Mouse (Mus musculus) CH12.LX (cell line): ENCODE results near the gene 6030468B19Rik. TPM values are rescaled to one million over a fixed set of nuclear protein-coding genes. Genes with fewer than 3 reads are reported as not detected.

Experiments used
- DNase-seq: peaks from one replicate; pipeline ENCODE4 v3.0.0-alpha.2; 2013; ENCODE audit errors: extremely low read depth
- H3K27ac ChIP-seq: 2 replicates; pipeline ENCODE4 v1.5.1; 2012; ENCODE audit warnings: low read depth, mild to moderate bottlenecking, control low read depth, moderate library complexity; ENCODE audit not compliant: insufficient read depth
- H3K27me3 ChIP-seq: replicated peaks from 2 replicates; pipeline ENCODE3; 2012; ENCODE audit warnings: inconsistent platforms
- H3K36me3 ChIP-seq, 2 experiments: replicated peaks in 1 of 2; 2 replicates each; pipeline versions ENCODE3 to v1.6.1; 2012; ENCODE audit warnings: inconsistent platforms in 1 of 2, low read length in 1 of 2, mild to moderate bottlenecking in 1 of 2, mixed read lengths in 1 of 2, moderate library complexity in 1 of 2; ENCODE audit not compliant: control insufficient read depth in 1 of 2, insufficient read depth in 1 of 2
- H3K4me1 ChIP-seq, 2 experiments: 2 replicates each; pipeline ENCODE4 v1.6.1; 2012; ENCODE audit warnings: inconsistent platforms in 1 of 2, moderate library complexity in 1 of 2; ENCODE audit not compliant: insufficient read depth in 2 of 2, control insufficient read depth in 1 of 2
- H3K4me2 ChIP-seq: 2 replicates; pipeline ENCODE4 v1.6.1; 2012; ENCODE audit warnings: low read depth, mild to moderate bottlenecking, control low read depth; ENCODE audit not compliant: poor library complexity, insufficient read depth, severe bottlenecking
- H3K4me3 ChIP-seq, 3 experiments: fragments of 150-350 bp in 1 of 3; sonication (generic) in 1 of 3; replicated peaks in 1 of 3; 2 replicates each; pipeline versions ENCODE3 to v1.5.1; 2011 to 2012; ENCODE audit warnings: low read depth in 2 of 3, low read length in 2 of 3, mild to moderate bottlenecking in 2 of 3, moderate library complexity in 2 of 3, control low read depth in 1 of 3, improper control_type of control experiment in 1 of 3, inconsistent platforms in 1 of 3, mixed read lengths in 1 of 3; ENCODE audit not compliant: poor library complexity in 1 of 3
- H3K79me2 ChIP-seq: replicated peaks from 2 replicates; pipeline ENCODE4 v1.6.1; 2012; ENCODE audit warnings: mild to moderate bottlenecking, moderate library complexity; ENCODE audit not compliant: control insufficient read depth, poor library complexity, insufficient read depth, severe bottlenecking; ENCODE audit errors: extremely low read depth
- H3K9ac ChIP-seq: 2 replicates; pipeline ENCODE4 v1.6.1; 2012; ENCODE audit warnings: low read depth, mild to moderate bottlenecking, control low read depth, moderate library complexity; ENCODE audit not compliant: insufficient read depth
- H3K9me3 ChIP-seq: replicated peaks from 2 replicates; pipeline ENCODE3; 2012; ENCODE audit warnings: low read length, inconsistent platforms, mixed read lengths
- BHLHE40 ChIP-seq: IDR thresholded peaks from 2 replicates; pipeline ENCODE4 v1.6.1; 2011; ENCODE audit warnings: mild to moderate bottlenecking, low read depth, low read length, improper control_type of control experiment
- CHD1 ChIP-seq: IDR thresholded peaks from 2 replicates; pipeline ENCODE4 v1.6.1; 2012; ENCODE audit warnings: low read depth, low read length, improper control_type of control experiment, inconsistent platforms
- CHD2 ChIP-seq: IDR thresholded peaks from 2 replicates; pipeline ENCODE4 v1.6.1; 2011; ENCODE audit warnings: low read length, improper control_type of control experiment
- CTCF ChIP-seq, 2 experiments: IDR thresholded peaks in 1 of 2; conservative IDR thresholded peaks in 1 of 2; 2 replicates each; pipeline ENCODE4 v1.5.1; 2011 to 2012; ENCODE audit warnings: low read depth in 2 of 2, low read length in 2 of 2, improper control_type of control experiment in 1 of 2, inconsistent platforms in 1 of 2, mild to moderate bottlenecking in 1 of 2, moderate library complexity in 1 of 2
- E2F4 ChIP-seq: IDR thresholded peaks from 2 replicates; pipeline ENCODE4 v1.6.1; 2011; ENCODE audit warnings: low read depth, low read length, improper control_type of control experiment; ENCODE audit not compliant: insufficient replicate concordance
- ELF1 ChIP-seq: IDR thresholded peaks from 2 replicates; pipeline ENCODE4 v1.6.1; 2014; ENCODE audit warnings: low read depth, mild to moderate bottlenecking, inconsistent platforms, low read length, improper control_type of control experiment
- EP300 ChIP-seq: IDR thresholded peaks from 2 replicates; pipeline ENCODE4 v1.6.1; 2011; ENCODE audit warnings: low read length, improper control_type of control experiment
- ETS1 ChIP-seq: conservative IDR thresholded peaks from 2 replicates; pipeline ENCODE4 v1.6.1; 2012; ENCODE audit warnings: low read depth, mild to moderate bottlenecking, inconsistent platforms, low read length, improper control_type of control experiment, moderate library complexity
- GABPA ChIP-seq: IDR thresholded peaks from 2 replicates; pipeline ENCODE4 v1.6.1; 2012; ENCODE audit warnings: low read depth, low read length, improper control_type of control experiment, inconsistent platforms; ENCODE audit not compliant: insufficient replicate concordance
- HCFC1 ChIP-seq: IDR thresholded peaks from 2 replicates; pipeline ENCODE4 v1.6.1; 2012; ENCODE audit warnings: low read depth, mild to moderate bottlenecking, inconsistent platforms, low read length, improper control_type of control experiment
- IRF4 ChIP-seq: IDR thresholded peaks from 2 replicates; pipeline ENCODE4 v1.6.1; 2014; ENCODE audit warnings: low read depth, mild to moderate bottlenecking, inconsistent platforms, low read length, improper control_type of control experiment
- JUN ChIP-seq: IDR thresholded peaks from 2 replicates; pipeline ENCODE4 v1.6.1; 2011; ENCODE audit warnings: low read depth, mild to moderate bottlenecking, low read length, improper control_type of control experiment, moderate library complexity; ENCODE audit not compliant: insufficient read depth
- JUND ChIP-seq: conservative IDR thresholded peaks from 2 replicates; pipeline ENCODE4 v1.6.1; 2011; ENCODE audit warnings: low read depth, low read length, improper control_type of control experiment
- KAT2A ChIP-seq: IDR thresholded peaks from 2 replicates; pipeline ENCODE4 v1.6.1; 2012; ENCODE audit warnings: low read length, improper control_type of control experiment, inconsistent platforms; ENCODE audit not compliant: insufficient replicate concordance
- MAFK ChIP-seq: IDR thresholded peaks from 2 replicates; pipeline ENCODE4 v1.6.1; 2011; ENCODE audit warnings: low read length, improper control_type of control experiment; ENCODE audit not compliant: insufficient replicate concordance
- MAX ChIP-seq: IDR thresholded peaks from 2 replicates; pipeline ENCODE4 v1.6.1; 2011; ENCODE audit warnings: low read length, improper control_type of control experiment
- MAZ ChIP-seq: IDR thresholded peaks from 2 replicates; pipeline ENCODE4 v1.6.1; 2012; ENCODE audit warnings: low read depth, mild to moderate bottlenecking, inconsistent platforms, low read length, improper control_type of control experiment, moderate library complexity
- MEF2A ChIP-seq: IDR thresholded peaks from 2 replicates; pipeline ENCODE4 v1.6.1; 2014; ENCODE audit warnings: low read depth, mild to moderate bottlenecking, inconsistent platforms, low read length, improper control_type of control experiment, borderline replicate concordance
- MXI1 ChIP-seq: IDR thresholded peaks from 2 replicates; pipeline ENCODE4 v1.6.1; 2011; ENCODE audit warnings: mild to moderate bottlenecking, low read depth, low read length, improper control_type of control experiment
- MYC ChIP-seq: IDR thresholded peaks from 2 replicates; pipeline ENCODE4 v1.6.1; 2011; ENCODE audit warnings: low read depth, mild to moderate bottlenecking, improper control_type of control experiment, low read length
- NELFE ChIP-seq: IDR thresholded peaks from 2 replicates; pipeline ENCODE4 v1.6.1; 2011; ENCODE audit warnings: low read depth, low read length, improper control_type of control experiment
- NRF1 ChIP-seq: IDR thresholded peaks from 2 replicates; pipeline ENCODE4 v1.6.1; 2014; ENCODE audit warnings: low read depth, mild to moderate bottlenecking, inconsistent platforms, low read length, improper control_type of control experiment, moderate library complexity
- PAX5 ChIP-seq: IDR thresholded peaks from 2 replicates; pipeline ENCODE4 v1.6.1; 2012; ENCODE audit warnings: low read length, inconsistent platforms, mixed read lengths
- POLR2A ChIP-seq: IDR thresholded peaks from 2 replicates; pipeline ENCODE4 v1.6.1; 2011; ENCODE audit warnings: low read depth, mild to moderate bottlenecking, improper control_type of control experiment, low read length
- POLR2AphosphoS2 ChIP-seq: IDR thresholded peaks from 2 replicates; pipeline ENCODE4 v1.6.1; 2011; ENCODE audit warnings: low read depth, low read length, improper control_type of control experiment
- RAD21 ChIP-seq: IDR thresholded peaks from 2 replicates; pipeline ENCODE4 v1.6.1; 2011; ENCODE audit warnings: low read depth, mild to moderate bottlenecking, low read length, improper control_type of control experiment, moderate library complexity
- RCOR1 ChIP-seq: conservative IDR thresholded peaks from 2 replicates; pipeline ENCODE4 v1.6.1; 2012; ENCODE audit warnings: low read depth, mild to moderate bottlenecking, inconsistent platforms, low read length, improper control_type of control experiment
- SIN3A ChIP-seq: IDR thresholded peaks from 2 replicates; pipeline ENCODE4 v1.6.1; 2012; ENCODE audit warnings: low read length, improper control_type of control experiment, inconsistent platforms
- SMC3 ChIP-seq: IDR thresholded peaks from 2 replicates; pipeline ENCODE4 v1.6.1; 2011; ENCODE audit warnings: low read depth, low read length, improper control_type of control experiment
- TBP ChIP-seq: conservative IDR thresholded peaks from 2 replicates; pipeline ENCODE4 v1.6.1; 2011; ENCODE audit warnings: low read depth, low read length, improper control_type of control experiment
- TCF12 ChIP-seq: IDR thresholded peaks from 2 replicates; pipeline ENCODE4 v1.6.1; 2014; ENCODE audit warnings: low read depth, mild to moderate bottlenecking, inconsistent platforms, low read length, improper control_type of control experiment
- UBTF ChIP-seq: IDR thresholded peaks from 2 replicates; pipeline ENCODE4 v1.6.1; 2012; ENCODE audit warnings: low read depth, mild to moderate bottlenecking, inconsistent platforms, low read length, improper control_type of control experiment, moderate library complexity
- USF1 ChIP-seq: IDR thresholded peaks from 2 replicates; pipeline ENCODE4 v1.6.1; 2014; ENCODE audit warnings: low read depth, mild to moderate bottlenecking, inconsistent platforms, low read length, improper control_type of control experiment
- USF2 ChIP-seq: conservative IDR thresholded peaks from 2 replicates; pipeline ENCODE4 v1.6.1; 2011; ENCODE audit warnings: low read depth, low read length, improper control_type of control experiment
- ZC3H11A ChIP-seq: IDR thresholded peaks from 2 replicates; pipeline ENCODE4 v1.6.1; 2012; ENCODE audit warnings: low read depth, mild to moderate bottlenecking, inconsistent platforms, low read length, improper control_type of control experiment
- ZKSCAN1 ChIP-seq: IDR thresholded peaks from 2 replicates; pipeline ENCODE4 v1.6.1; 2012; ENCODE audit warnings: low read depth, inconsistent platforms, low read length, improper control_type of control experiment, borderline replicate concordance
- ZMIZ1 ChIP-seq: IDR thresholded peaks from 2 replicates; pipeline ENCODE4 v1.6.1; 2012; ENCODE audit warnings: low read depth, mild to moderate bottlenecking, inconsistent platforms, low read length, improper control_type of control experiment
- ZNF384 ChIP-seq: IDR thresholded peaks from 2 replicates; pipeline ENCODE4 v1.6.1; 2012; ENCODE audit warnings: low read depth, low read length, improper control_type of control experiment, inconsistent platforms
- dilution Hi-C: fragments of 300-500 bp; cut with MboI; formaldehyde crosslinking; loops from 2 replicates; pipeline ENCODE4 v1.14.3; 2020; ENCODE audit warnings: low sequenced_read_pairs; ENCODE audit not compliant: extremely low pct_unique_long_range_greater_than_20kb, extremely low pct_ligation_motif_present
- in situ Hi-C: fragments of 300-500 bp; cut with MboI; formaldehyde crosslinking; loops from 3 replicates; pipeline ENCODE4 v1.14.3; 2019; ENCODE audit warnings: low sequenced_read_pairs, low pct_ligation_motif_present, low pct_unique_long_range_greater_than_20kb, mixed read lengths
- polyA plus RNA-seq: library from polyadenylated mRNA; unstranded; fragments of >175 nt; gene quantifications from 2 replicates; pipeline ENCODE4 v1.2.1, GENCODE M21; 2012; ENCODE audit warnings: low read depth; ENCODE audit not compliant: insufficient read length
- total RNA-seq, 2 experiments: library from RNA; depleted of rRNA; stranded (reverse); fragments of 300-350 nt in 1 of 2; fragments of >200 nt in 1 of 2; gene quantifications; 2 replicates each; pipeline ENCODE4 v1.2.3; 2012 to 2014

6030468B19Rik gene
- total and polyA plus RNA-seq, 3 experiments = 0.93 to 1.7 (median 1.5) TPM

GRCm38 (mm10) chr11:117799174-117799573 is 1.7 kb downstream of the 6030468B19Rik start:
- H3K4me2 ChIP-seq = peak overlapping the region; percentile 33; the same call in 1 of the 2 replicates
- in situ Hi-C loops (loop anchor here (5.0 kb wide), 1 partner anchor 412 kb away; no protein-coding TSS in a partner anchor), dilution Hi-C loops (no loop called here)
- TF ChIP-seq MEF2A (peak; percentile 98), SMC3 (peak; percentile 16; the same call in 1 of the 2 replicates), CHD2 (peak; percentile 84), CTCF (conservative IDR thresholded peaks at IDR 0.05 in 1 of 2, IDR thresholded peaks at IDR 0.05 in 1 of 2; ENCODE audit: low read depth in 2 of 2, low read length in 2 of 2) (peak in 1 of 2 experiments; percentile 24; a peak in 2 of 4 replicates), ZMIZ1 (0 out of 2 replicates have a peak, but pooled peaks have one; percentile 42), HCFC1 (no peak), MYC (0 out of 2 replicates have a peak, but pooled peaks have one; percentile 51), MAFK (no peak), ELF1 (peak; percentile 70), E2F4 (no peak), GABPA (no peak), USF1 (no peak), PAX5 (no peak), JUND (no peak), RAD21 (peak; percentile 28), ZC3H11A (no peak), MAX (peak; percentile 15; the same call in 1 of the 2 replicates), ETS1 (peak; percentile 92), KAT2A (no peak), MXI1 (peak; percentile 48; the same call in 1 of the 2 replicates), EP300 (peak; percentile 97), UBTF (peak; percentile 73; the same call in 1 of the 2 replicates), POLR2AphosphoS2 (no peak), IRF4 (peak; percentile 99), JUN (peak; percentile 50; the same call in 1 of the 2 replicates), NELFE (no peak), ZNF384 (peak; percentile 93), TBP (peak; percentile 79), BHLHE40 (peak; percentile 88), MAZ (peak; percentile 96), NRF1 (no peak), ZKSCAN1 (no peak), POLR2A (peak; percentile 49; the same call in 1 of the 2 replicates), SIN3A (peak; percentile 84), RCOR1 (peak; percentile 81), CHD1 (0 out of 2 replicates have a peak, but pooled peaks have one; percentile 71), USF2 (no peak), TCF12 (peak; percentile 99)
- H3K4me1 ChIP-seq = peaks cover 49 to 93% of the 10 kb centered on the region in 2 experiments
- DNase-seq = peak; percentile 87
- no peaks in the 10 kb centered on the region for H3K9me3 ChIP-seq
- H3K27me3 ChIP-seq = no peaks in the 10 kb centered on the region
- H3K4me3 ChIP-seq = peak overlapping the region in 1 of 3 experiments; percentile 30
- H3K79me2 ChIP-seq = no peaks in the 10 kb centered on the region
- peak overlapping the region; percentile 6; the same call in 1 of the 2 replicates for H3K9ac ChIP-seq
- H3K27ac ChIP-seq = peak overlapping the region; percentile 86
- H3K36me3 ChIP-seq = peaks cover 0 to 14% of the 10 kb centered on the region in 2 experiments
